Mouse (Mus musculus): ENCODE data around the gene Kcnh2.

DNA sequence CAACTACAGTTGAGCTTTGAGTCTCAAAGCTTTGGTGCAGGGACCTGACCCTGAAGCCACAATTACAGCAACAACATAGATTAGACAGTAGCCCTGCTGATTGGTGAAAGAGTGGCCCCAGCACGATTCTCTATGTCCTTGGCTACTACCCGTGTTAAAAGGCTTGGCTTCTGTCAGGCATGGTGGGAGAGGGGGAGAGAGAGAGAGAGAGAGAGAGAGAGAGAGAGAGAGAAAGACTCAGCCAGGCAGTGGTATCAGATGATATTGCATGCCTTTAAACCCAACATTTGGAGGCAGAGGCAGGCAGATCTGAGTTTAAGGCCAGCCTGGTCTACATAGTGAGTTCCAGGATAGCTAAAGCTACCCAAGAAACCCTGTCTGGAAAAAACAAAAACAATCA lies 30.6 kb upstream of the Kcnh2 start:
- TF ChIP-seq CTCF (IDR thresholded peaks at IDR 0.05; ENCODE audit: borderline replicate concordance, insufficient read depth, low read length) (no peak), POLR2A (IDR thresholded peaks at IDR 0.05; ENCODE audit: low read depth, low read length) (no peak)
